In genomic region chr4:82972381-82972780, GRCm38 (mm10) we compare ENCODE assay signal across 23 mouse cellular contexts.
A peak's percentile ranks its signal among the peaks of the same experiment; 100 is the strongest.
DNase-seq lines count a peak whose midpoint lies in the region; ATAC-seq and TF ChIP-seq lines count a peak whose summit lies in the region.
"Had no signal": no experiment of that assay in that cellular context is flagged by ENCODE, and none has a peak within 500 bp of the region (broad histone marks: within the 10 kb centered on the region; RNA-seq: fewer than 3 reads in every experiment).

No protein-coding gene starts in this region.

- H3K27me3 ChIP-seq in forebrain, embryonic 16.5 days (replicated peaks; ENCODE audit: control insufficient read depth, insufficient read depth, low read length): no peaks in the 10 kb centered on the region
- no peaks in the 10 kb centered on the region for H3K27me3 ChIP-seq in forebrain, embryonic 12.5 days
- H3K27me3 ChIP-seq in hindbrain, postnatal 0 days (ENCODE audit: insufficient read depth, low read length): no peaks in the 10 kb centered on the region
- H3K27me3 ChIP-seq in embryonic facial prominence, embryonic 10.5 days (replicated peaks; ENCODE audit: low read depth, poor library complexity, severe bottlenecking): no peaks in the 10 kb centered on the region
- H3K27me3 ChIP-seq: heart, embryonic 15.5 days; liver, embryonic 12.5 days; megakaryocyte, embryonic 14.5 days had no signal

- H3K36me3 ChIP-seq in forebrain, embryonic 16.5 days (ENCODE audit: control insufficient read depth, insufficient read depth): no peaks in the 10 kb centered on the region
- H3K36me3 ChIP-seq in forebrain, embryonic 12.5 days (replicated peaks): no peaks in the 10 kb centered on the region
- H3K36me3 ChIP-seq in hindbrain, postnatal 0 days (ENCODE audit: insufficient read depth, low read length): no peaks in the 10 kb centered on the region
- H3K36me3 ChIP-seq in embryonic facial prominence, embryonic 10.5 days (replicated peaks): peaks cover 40% of the 10 kb centered on the region
- H3K36me3 ChIP-seq: heart, embryonic 15.5 days; liver, embryonic 12.5 days had no signal

- no peak overlapping the region for H3K9ac ChIP-seq in forebrain, embryonic 16.5 days (replicated peaks; ENCODE audit: low read depth, low read length)
- no peak overlapping the region for H3K9ac ChIP-seq in forebrain, embryonic 12.5 days
- H3K9ac ChIP-seq in hindbrain, postnatal 0 days (replicated peaks; ENCODE audit: low read length): no peak overlapping the region
- H3K9ac ChIP-seq: heart, embryonic 15.5 days; liver, embryonic 12.5 days; liver, postnatal 0 days had no signal

- H3K4me1 ChIP-seq in forebrain, embryonic 16.5 days (replicated peaks; ENCODE audit: control insufficient read depth, insufficient read depth, low read length): peaks cover 12% of the 10 kb centered on the region
- H3K4me1 ChIP-seq in forebrain, embryonic 12.5 days: peaks cover 10% of the 10 kb centered on the region; the same call in 1 of the 2 replicates
- no peaks in the 10 kb centered on the region for H3K4me1 ChIP-seq in hindbrain, postnatal 0 days (ENCODE audit: insufficient read depth, low read length)
- H3K4me1 ChIP-seq in embryonic facial prominence, embryonic 10.5 days: no peaks in the 10 kb centered on the region
- H3K4me1 ChIP-seq: heart, embryonic 10.5 days; heart, embryonic 15.5 days; liver, embryonic 12.5 days; megakaryocyte, embryonic 14.5 days had no signal

- H3K27ac ChIP-seq in forebrain, embryonic 16.5 days (ENCODE audit: low read length): peak overlapping the region; percentile 0; the same call in 1 of the 2 replicates
- no peak overlapping the region for H3K27ac ChIP-seq in forebrain, embryonic 12.5 days
- no peak overlapping the region for H3K27ac ChIP-seq in hindbrain, postnatal 0 days
- H3K27ac ChIP-seq in embryonic facial prominence, embryonic 10.5 days (replicated peaks): no peak overlapping the region
- H3K27ac ChIP-seq: heart, embryonic 10.5 days; heart, embryonic 15.5 days; left cerebral cortex, adult 2 months; liver, embryonic 12.5 days had no signal

- no peak overlapping the region for H3K4me3 ChIP-seq in forebrain, embryonic 16.5 days (replicated peaks; ENCODE audit: low read length)
- no peak overlapping the region for H3K4me3 ChIP-seq in forebrain, embryonic 12.5 days (replicated peaks)
- no peak overlapping the region for H3K4me3 ChIP-seq in hindbrain, postnatal 0 days (ENCODE audit: low read length)
- no peak overlapping the region for H3K4me3 ChIP-seq in embryonic facial prominence, embryonic 10.5 days
- H3K4me3 ChIP-seq: erythroblast, embryonic 14.5 days; heart, embryonic 10.5 days; heart, embryonic 15.5 days; left cerebral cortex, adult 2 months; liver, embryonic 12.5 days; megakaryocyte, embryonic 14.5 days had no signal

- 47% methylated on average over 4 of the region's 4 CpGs for WGBS in forebrain, embryonic 16.5 days
- 41% methylated on average over 4 of the region's 4 CpGs for WGBS in forebrain, embryonic 12.5 days
- 41% methylated on average over 4 of the region's 4 CpGs for WGBS in hindbrain, postnatal 0 days
- 70% methylated on average over 4 of the region's 4 CpGs for WGBS in embryonic facial prominence, embryonic 10.5 days

- ATAC-seq in forebrain, embryonic 16.5 days: no peak
- ATAC-seq in forebrain, embryonic 12.5 days (ENCODE audit: low FRiP score): no peak
- ATAC-seq in hindbrain, postnatal 0 days: peak; percentile 67; the same call in 1 of the 2 replicates
- ATAC-seq: CD4-positive, CD25-positive, alpha-beta regulatory T cell, adult 4 months; intestine, postnatal 0 days; liver, embryonic 12.5 days; liver, postnatal 0 days had no signal

- no peak overlapping the region for H3K4me2 ChIP-seq in forebrain, embryonic 16.5 days (ENCODE audit: low read length)
- H3K4me2 ChIP-seq in forebrain, embryonic 12.5 days: no peak overlapping the region
- H3K4me2 ChIP-seq in hindbrain, postnatal 0 days (ENCODE audit: low read depth, low read length): no peak overlapping the region
- H3K4me2 ChIP-seq: heart, embryonic 15.5 days; liver, embryonic 12.5 days had no signal

- TF ChIP-seq POLR2A in brain, embryonic 14.5 days (IDR thresholded peaks at IDR 0.05; ENCODE audit: borderline replicate concordance, extremely low read depth, insufficient read depth, insufficient read length, poor library complexity, severe bottlenecking): no peak

- no peak for TF ChIP-seq CTCF in brain, embryonic 14.5 days (IDR thresholded peaks at IDR 0.05; ENCODE audit: borderline replicate concordance, extremely low read depth, insufficient read depth, insufficient read length)
- TF ChIP-seq CTCF in hindbrain, postnatal 0 days (IDR thresholded peaks at IDR 0.05; ENCODE audit: low read depth): no peak

- no peaks in the 10 kb centered on the region for H3K9me3 ChIP-seq in forebrain, embryonic 16.5 days (ENCODE audit: control insufficient read depth, low read length)
- no peaks in the 10 kb centered on the region for H3K9me3 ChIP-seq in forebrain, embryonic 12.5 days
- H3K9me3 ChIP-seq in hindbrain, postnatal 0 days (ENCODE audit: low read length): no peaks in the 10 kb centered on the region
- H3K9me3 ChIP-seq in embryonic facial prominence, embryonic 10.5 days: no peaks in the 10 kb centered on the region
- H3K9me3 ChIP-seq: heart, embryonic 10.5 days; heart, embryonic 15.5 days; liver, embryonic 12.5 days had no signal

- intact Hi-C loops in left cerebral cortex, postnatal 4 days (cut with DNase I): no loop called here

- DNase-seq in left cerebral cortex, postnatal 4 days: peak; percentile 15
- DNase-seq in left cerebral cortex, adult 8-10 months (ENCODE audit: low spot score in 2 of 2): no peak
- peak; percentile 63 for DNase-seq in brain, embryonic 14.5 days (ENCODE audit: low read depth)
- DNase-seq in hindbrain, postnatal 0 days (ENCODE audit: low spot score): no peak
- no peak for DNase-seq in lung, postnatal 25 days (ENCODE audit: low spot score)
- no peak for DNase-seq in embryonic facial prominence, embryonic 10.5 days (ENCODE audit: low spot score)
- DNase-seq: adrenal gland, postnatal 14 days; cerebellum, adult 11-12 months; cerebellum, adult 9-11 months; gastrocnemius, postnatal 14 days; kidney, postnatal 14 days; liver, postnatal 0 days; lung, postnatal 4 days had no signal

Comparison
In these comparisons a context has a peak if more than half of its experiments do, and no peak if none do; other contexts are left out.
1. DNase-seq: peak in left cerebral cortex, postnatal 4 days (single experiment) and brain, embryonic 14.5 days (single experiment); none in left cerebral cortex, adult 8-10 months (0 of 2), hindbrain, postnatal 0 days (single experiment), lung, postnatal 25 days (single experiment) and embryonic facial prominence, embryonic 10.5 days (single experiment).